Mouse (Mus musculus): Measurements from ENCODE around the gene Fgfr2. TPM values are rescaled to one million over a fixed set of nuclear protein-coding genes. Genes with fewer than 3 reads are reported as not detected.

The Fgfr2 gene
- polyA plus RNA-seq, 1 experiment, result 114 TPM

- 36% methylated on average over 8 of the region's 8 CpGs for WGBS
- H3K4me3 ChIP-seq (replicated peaks; ENCODE audit: extremely low read depth, low read depth, low read length), result no peak overlapping the region
- DNase-seq, result no peak
- TF ChIP-seq POLR2A (IDR thresholded peaks at IDR 0.05; ENCODE audit: borderline replicate concordance, extremely low read depth, low read depth, low read length) (no peak), CTCF (IDR thresholded peaks at IDR 0.05; ENCODE audit: insufficient read depth, low read length) (no peak)
- no peaks in the 10 kb centered on the region for H3K4me1 ChIP-seq (ENCODE audit: control insufficient read depth, insufficient read depth, low read length)
These were observed 2396.3 kb downstream of the Fgfr2 start for GRCm38 (mm10) chr7:130726724-130727422.

- Histone ChIP-seq H3K4me1 (ENCODE audit: control insufficient read depth, insufficient read depth, low read length) (0 out of 2 replicates have a peak, but pooled peaks cover 2% of the 10 kb centered on the region), H3K4me3 (replicated peaks; ENCODE audit: extremely low read depth, low read depth, low read length) (no peak overlapping the region)
- TF ChIP-seq POLR2A (IDR thresholded peaks at IDR 0.05; ENCODE audit: borderline replicate concordance, extremely low read depth, low read depth, low read length) (no peak), CTCF (IDR thresholded peaks at IDR 0.05; ENCODE audit: insufficient read depth, low read length) (no peak)
- WGBS, result 61% methylated on average over 3 of the region's 3 CpGs
- DNase-seq, result no peak
These were observed 2397.0 kb downstream of the Fgfr2 start for GRCm38 (mm10) chr7:130726185-130726584.

GRCm38 (mm10) chr7:130720646-130721335, 2402.4 kb downstream of the Fgfr2 start:
- Histone ChIP-seq H3K4me1 (ENCODE audit: control insufficient read depth, insufficient read depth, low read length) (0 out of 2 replicates have a peak, but pooled peaks cover 2% of the 10 kb centered on the region), H3K4me3 (replicated peaks; ENCODE audit: extremely low read depth, low read depth, low read length) (no peak overlapping the region)
- 70% methylated on average over 9 of the region's 9 CpGs for WGBS
- TF ChIP-seq POLR2A (IDR thresholded peaks at IDR 0.05; ENCODE audit: borderline replicate concordance, extremely low read depth, low read depth, low read length) (no peak), CTCF (IDR thresholded peaks at IDR 0.05; ENCODE audit: insufficient read depth, low read length) (no peak)
- DNase-seq, result no peak

GRCm38 (mm10) chr7:130719931-130720598, 2403.1 kb downstream of the Fgfr2 start:
- H3K4me3 ChIP-seq (replicated peaks; ENCODE audit: extremely low read depth, low read depth, low read length), result no peak overlapping the region
- 35% methylated on average over 16 of the region's 16 CpGs for WGBS
- no peak for DNase-seq
- TF ChIP-seq CTCF (IDR thresholded peaks at IDR 0.05; ENCODE audit: insufficient read depth, low read length) (no peak), POLR2A (IDR thresholded peaks at IDR 0.05; ENCODE audit: borderline replicate concordance, extremely low read depth, low read depth, low read length) (no peak)
- H3K4me1 ChIP-seq (ENCODE audit: control insufficient read depth, insufficient read depth, low read length), result 0 out of 2 replicates have a peak, but pooled peaks cover 2% of the 10 kb centered on the region

GRCm38 (mm10) chr7:130716989-130717388, 2406.2 kb downstream of the Fgfr2 start:
- no peak for DNase-seq
- Histone ChIP-seq H3K4me1 (ENCODE audit: control insufficient read depth, insufficient read depth, low read length) (0 out of 2 replicates have a peak, but pooled peaks cover 2% of the 10 kb centered on the region), H3K4me3 (replicated peaks; ENCODE audit: extremely low read depth, low read depth, low read length) (no peak overlapping the region)
- WGBS, result 84% methylated on average over 6 of the region's 6 CpGs
- TF ChIP-seq POLR2A (IDR thresholded peaks at IDR 0.05; ENCODE audit: borderline replicate concordance, extremely low read depth, low read depth, low read length) (no peak), CTCF (IDR thresholded peaks at IDR 0.05; ENCODE audit: insufficient read depth, low read length) (no peak)

GRCm38 (mm10) chr7:130716341-130716740, 2406.8 kb downstream of the Fgfr2 start:
- WGBS, result 91% methylated on average over 4 of the region's 4 CpGs
- no peak for TF ChIP-seq POLR2A (IDR thresholded peaks at IDR 0.05; ENCODE audit: borderline replicate concordance, extremely low read depth, low read depth, low read length)
- no peak for TF ChIP-seq CTCF (IDR thresholded peaks at IDR 0.05; ENCODE audit: insufficient read depth, low read length)
- Histone ChIP-seq H3K4me3 (replicated peaks; ENCODE audit: extremely low read depth, low read depth, low read length) (no peak overlapping the region), H3K4me1 (ENCODE audit: control insufficient read depth, insufficient read depth, low read length) (no peaks in the 10 kb centered on the region)
- DNase-seq, result no peak

- Histone ChIP-seq H3K4me3 (replicated peaks; ENCODE audit: extremely low read depth, low read depth, low read length) (no peak overlapping the region), H3K4me1 (ENCODE audit: control insufficient read depth, insufficient read depth, low read length) (no peaks in the 10 kb centered on the region)
- TF ChIP-seq CTCF (IDR thresholded peaks at IDR 0.05; ENCODE audit: insufficient read depth, low read length), result no peak
- TF ChIP-seq POLR2A (IDR thresholded peaks at IDR 0.05; ENCODE audit: borderline replicate concordance, extremely low read depth, low read depth, low read length), result no peak
- DNase-seq, result no peak
- WGBS, result 74% methylated on average over 3 of the region's 3 CpGs
These were observed 2407.7 kb downstream of the Fgfr2 start for GRCm38 (mm10) chr7:130715467-130715866.

- Histone ChIP-seq H3K4me3 (replicated peaks; ENCODE audit: extremely low read depth, low read depth, low read length) (no peak overlapping the region), H3K4me1 (ENCODE audit: control insufficient read depth, insufficient read depth, low read length) (no peaks in the 10 kb centered on the region)
- DNase-seq, result no peak
- TF ChIP-seq CTCF (IDR thresholded peaks at IDR 0.05; ENCODE audit: insufficient read depth, low read length) (no peak), POLR2A (IDR thresholded peaks at IDR 0.05; ENCODE audit: borderline replicate concordance, extremely low read depth, low read depth, low read length) (no peak)
- 82% methylated on average over 6 of the region's 6 CpGs for WGBS
These were observed 2409.8 kb downstream of the Fgfr2 start for GRCm38 (mm10) chr7:130713319-130713718.

- 89% methylated on average over 7 of the region's 7 CpGs for whole genome bisulfite sequencing
These were observed 2411.3 kb downstream of the Fgfr2 start for GRCm38 (mm10) chr7:130711851-130712250.

More at GRCm38 (mm10) chr7:130711851-130712250, 2411.3 kb downstream of the Fgfr2 start:
- Histone ChIP-seq H3K4me1 (ENCODE audit: control insufficient read depth, insufficient read depth, low read length) (no peaks in the 10 kb centered on the region), H3K4me3 (replicated peaks; ENCODE audit: extremely low read depth, low read depth, low read length) (no peak overlapping the region)
- TF ChIP-seq CTCF (IDR thresholded peaks at IDR 0.05; ENCODE audit: insufficient read depth, low read length) (no peak), POLR2A (IDR thresholded peaks at IDR 0.05; ENCODE audit: borderline replicate concordance, extremely low read depth, low read depth, low read length) (no peak)
- DNase-seq, result no peak
